Mouse (Mus musculus) spleen, adult 2 months (tissue): ENCODE data around the gene Serinc2. TPM values are rescaled to one million over a fixed set of nuclear protein-coding genes. Genes with fewer than 3 reads are reported as not detected.

ENCODE experiments used
- DNase-seq, 2 experiments: peaks; one replicate each; pipeline versions ENCODE4 v3.0.0 to v3.0.0-alpha.2; 2012 to 2021; ENCODE audit warnings: low spot score in 2 of 2, low read depth in 1 of 2
- H3K27ac ChIP-seq: fragments of 200-500 bp; 2 replicates; pipeline ENCODE4 v1.5.1; 2012; ENCODE audit warnings: low read length, inconsistent platforms; ENCODE audit not compliant: insufficient read depth
- H3K27me3 ChIP-seq: fragments of 200-500 bp; 2 replicates; pipeline ENCODE4 v1.6.1; 2012; ENCODE audit warnings: mild to moderate bottlenecking, moderate library complexity, low read length, inconsistent platforms; ENCODE audit not compliant: control insufficient read depth, insufficient read depth
- H3K36me3 ChIP-seq: fragments of 200-500 bp; 2 replicates; pipeline ENCODE4 v1.6.1; 2012; ENCODE audit warnings: mild to moderate bottlenecking, low read length, inconsistent platforms; ENCODE audit not compliant: control insufficient read depth, insufficient read depth
- H3K4me1 ChIP-seq: fragments of 200-500 bp; 2 replicates; pipeline ENCODE4 v1.6.1; 2011; ENCODE audit warnings: inconsistent platforms; ENCODE audit not compliant: control insufficient read depth, insufficient read depth, insufficient read length
- H3K4me3 ChIP-seq: fragments of 200-500 bp; 2 replicates; pipeline ENCODE4 v1.5.1; 2011; ENCODE audit warnings: mild to moderate bottlenecking, inconsistent platforms; ENCODE audit not compliant: insufficient read depth, insufficient read length; ENCODE audit errors: extremely low read depth
- CTCF ChIP-seq: fragments of 200-500 bp; IDR thresholded peaks from 2 replicates; pipeline ENCODE4 v1.5.1; 2011; ENCODE audit warnings: mild to moderate bottlenecking, inconsistent platforms; ENCODE audit not compliant: insufficient read depth, insufficient read length, insufficient replicate concordance; ENCODE audit errors: extremely low read depth
- POLR2A ChIP-seq: fragments of 200-500 bp; IDR thresholded peaks from 2 replicates; pipeline ENCODE4 v1.6.1; 2011; ENCODE audit warnings: low read depth, low read length, inconsistent platforms
- WGBS: fragments of 180-500 bp; shearing (Covaris S2); methylation state at CpG from one replicate; pipeline ENCODE4 v1.1.7; 2018; 5-methylcytosine and 5-hydroxymethylcytosine counted together
- polyA plus RNA-seq: library from polyadenylated mRNA; depleted of rRNA; stranded (reverse); fragments of >200 nt; gene quantifications from 2 replicates; pipeline ENCODE4 v1.2.3, GENCODE M21; 2012

The Serinc2 gene
- polyA plus RNA-seq, 1 experiment: 0.85 TPM

DNA sequence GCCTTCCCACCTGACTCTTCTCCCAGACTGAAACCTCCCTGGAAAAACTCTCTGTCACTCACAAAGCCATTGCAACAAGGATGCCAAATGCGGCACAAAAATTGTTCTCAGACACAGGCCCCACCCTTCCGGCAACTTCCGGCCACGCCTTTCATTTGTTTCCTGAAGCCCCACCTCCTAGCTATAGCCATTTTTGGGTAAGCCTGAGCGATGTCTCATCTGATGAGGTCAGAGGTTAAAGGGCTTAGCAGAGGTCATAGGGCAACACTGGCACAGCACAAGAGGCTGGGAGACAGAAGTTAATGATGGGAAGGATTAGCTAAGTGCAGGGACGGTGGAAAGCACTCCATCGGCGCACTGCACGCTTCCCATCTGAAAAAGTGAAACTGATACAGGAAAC is 12.4 kb downstream of the Serinc2 start:
- Histone ChIP-seq H3K27me3 (0 out of 2 replicates have a peak, but pooled peaks cover 1% of the 10 kb centered on the region), H3K4me1 (no peaks in the 10 kb centered on the region), H3K36me3 (no peaks in the 10 kb centered on the region), H3K4me3 (peak overlapping the region; percentile 9; the same call in 1 of the 2 replicates), H3K27ac (no peak overlapping the region)
- no peak for DNase-seq
- WGBS: 75% methylated on average over 9 of the region's 9 CpGs
- no peak for TF ChIP-seq POLR2A
- no peak for TF ChIP-seq CTCF

GRCm38 (mm10) chr4:130264698-130265349 is 14.2 kb downstream of the Serinc2 start:
- TF ChIP-seq POLR2A: no peak
- peak; percentile 80 for TF ChIP-seq CTCF
- Histone ChIP-seq H3K27ac (no peak overlapping the region), H3K4me1 (no peaks in the 10 kb centered on the region), H3K27me3 (0 out of 2 replicates have a peak, but pooled peaks cover 1% of the 10 kb centered on the region), H3K4me3 (no peak overlapping the region), H3K36me3 (no peaks in the 10 kb centered on the region)
- peak in 1 of 2 experiments; percentile 33 for DNase-seq
- WGBS: 8% methylated on average over 24 of the region's 24 CpGs

DNA sequence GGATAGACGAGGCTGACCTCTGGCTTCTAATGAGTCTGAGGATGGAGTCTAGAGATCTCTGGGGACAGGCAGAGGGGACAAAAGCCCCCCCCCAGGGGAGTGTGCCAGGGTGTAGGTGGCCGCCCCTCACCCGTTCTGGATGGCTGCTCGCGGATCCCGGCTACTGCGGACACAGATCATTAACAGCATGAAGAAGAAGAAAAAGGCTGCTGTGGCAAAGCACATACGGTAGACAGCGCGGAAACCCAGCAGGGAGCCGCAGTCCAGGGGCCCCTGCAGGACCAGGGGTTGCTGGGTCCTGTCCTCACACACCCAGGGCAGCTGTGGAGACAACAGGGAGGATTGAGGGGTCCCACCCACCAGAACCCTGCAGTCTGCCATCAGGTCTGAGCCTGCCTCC is 14.9 kb downstream of the Serinc2 start:
- no peak for TF ChIP-seq POLR2A
- no peak for TF ChIP-seq CTCF
- 0 out of 2 replicates have a peak, but pooled peaks cover 1% of the 10 kb centered on the region for H3K27me3 ChIP-seq
- H3K4me3 ChIP-seq: no peak overlapping the region
- no peaks in the 10 kb centered on the region for H3K4me1 ChIP-seq
- no peak overlapping the region for H3K27ac ChIP-seq
- no peaks in the 10 kb centered on the region for H3K36me3 ChIP-seq
- no peak for DNase-seq
- WGBS: 38% methylated on average over 11 of the region's 11 CpGs

GRCm38 (mm10) chr4:130260406-130260805 is 18.6 kb downstream of the Serinc2 start:
- WGBS: 36% methylated on average over 5 of the region's 5 CpGs
- TF ChIP-seq CTCF (no peak), POLR2A (no peak)
- Histone ChIP-seq H3K27me3 (0 out of 2 replicates have a peak, but pooled peaks cover 1% of the 10 kb centered on the region), H3K27ac (no peak overlapping the region), H3K36me3 (no peaks in the 10 kb centered on the region), H3K4me3 (no peak overlapping the region), H3K4me1 (no peaks in the 10 kb centered on the region)
- DNase-seq: no peak

DNA sequence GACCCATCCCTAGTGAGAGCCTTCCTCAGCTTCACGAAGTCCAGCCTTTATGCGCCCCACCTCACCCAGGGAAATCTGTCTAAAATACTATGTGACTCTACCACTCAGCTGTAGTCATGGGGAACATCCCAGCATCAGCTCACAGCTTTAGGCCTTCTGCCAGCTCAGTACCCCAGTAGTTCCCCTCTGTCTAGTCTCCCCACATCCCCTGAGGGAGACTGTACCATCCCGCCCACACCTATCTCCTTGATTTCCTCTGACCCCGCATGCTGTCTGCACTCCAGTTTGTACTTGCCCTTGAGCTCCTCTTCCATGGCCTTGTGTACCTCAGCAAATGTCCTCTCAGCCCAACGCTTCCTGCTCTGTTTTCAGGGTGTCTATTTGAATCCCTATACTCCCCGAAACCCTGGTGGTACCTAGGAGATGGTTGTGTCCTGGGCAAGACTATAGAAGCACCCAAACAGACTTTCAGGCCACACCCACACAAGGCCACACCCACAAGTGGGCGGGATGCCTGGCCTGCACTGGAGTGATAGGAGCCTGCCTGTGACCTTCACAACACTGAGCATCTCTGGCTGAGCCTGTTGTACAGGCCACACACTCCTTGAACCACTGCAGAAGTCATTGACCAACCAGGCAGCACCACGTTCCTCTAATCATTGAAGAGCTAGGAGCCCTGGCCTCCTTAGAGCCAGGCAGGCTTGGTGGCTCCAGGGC is 26.4 kb downstream of the Serinc2 start:
- Histone ChIP-seq H3K27ac (peak overlapping the region; percentile 27; the same call in 1 of the 2 replicates), H3K36me3 (no peaks in the 10 kb centered on the region), H3K27me3 (no peaks in the 10 kb centered on the region), H3K4me1 (no peaks in the 10 kb centered on the region), H3K4me3 (no peak overlapping the region)
- 79% methylated on average over 8 of the region's 8 CpGs for WGBS
- TF ChIP-seq POLR2A: no peak
- TF ChIP-seq CTCF: no peak
- no peak for DNase-seq

DNA sequence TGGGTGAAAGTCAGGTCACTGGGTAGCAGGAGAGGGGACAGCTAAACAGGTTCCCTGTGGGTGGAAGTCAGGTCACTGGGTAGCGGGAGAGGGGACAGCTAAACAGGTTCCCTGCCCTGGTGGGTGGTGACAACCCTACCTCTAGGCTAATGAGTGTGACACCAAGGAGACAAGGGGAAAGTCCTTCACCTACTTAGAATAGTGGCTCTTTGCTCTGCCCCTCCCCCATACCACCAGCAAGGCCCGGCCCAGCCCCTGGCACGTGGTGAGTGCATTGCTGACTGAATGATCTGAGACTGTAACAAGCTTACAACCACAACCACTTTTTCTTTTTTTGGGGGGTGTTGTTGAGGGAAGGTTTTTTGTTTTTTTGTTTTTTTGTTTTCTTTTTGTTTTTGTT is 27.2 kb downstream of the Serinc2 start:
- H3K36me3 ChIP-seq: no peaks in the 10 kb centered on the region
- TF ChIP-seq CTCF (no peak), POLR2A (no peak)
- no peak for DNase-seq
- 54% methylated on average over 3 of the region's 3 CpGs for WGBS
- no peak overlapping the region for H3K27ac ChIP-seq
- H3K4me3 ChIP-seq: no peak overlapping the region
- H3K27me3 ChIP-seq: no peaks in the 10 kb centered on the region
- no peaks in the 10 kb centered on the region for H3K4me1 ChIP-seq

GRCm38 (mm10) chr4:130251172-130251705 is 27.8 kb downstream of the Serinc2 start:
- Histone ChIP-seq H3K4me3 (no peak overlapping the region), H3K27ac (no peak overlapping the region), H3K27me3 (no peaks in the 10 kb centered on the region), H3K4me1 (no peaks in the 10 kb centered on the region), H3K36me3 (no peaks in the 10 kb centered on the region)
- no peak for TF ChIP-seq CTCF
- TF ChIP-seq POLR2A: no peak
- WGBS: 23% methylated on average over 7 of the region's 7 CpGs
- no peak for DNase-seq
